Mouse (Mus musculus) forebrain, embryonic 11.5 days (tissue): ENCODE results near the gene Edaradd. TPM values are rescaled to one million over a fixed set of nuclear protein-coding genes. Genes with fewer than 3 reads are reported as not detected.

Experiments
- ATAC-seq: fragments of 200-750 bp; cut with Nextera tagmentation; replicated peaks from 2 replicates; pipeline ENCODE4 v1.8.0; 2017; ENCODE audit warnings: moderate TSS enrichment; ENCODE audit not compliant: low FRiP score
- DNase-seq: peaks from one replicate; pipeline ENCODE4 v3.0.0-alpha.2; 2017; ENCODE audit warnings: low spot score
- H3K27ac ChIP-seq: fragments of 300-500 bp; sonication (generic); 2 replicates; pipeline ENCODE4 v1.5.1; 2014; ENCODE audit warnings: low read depth, low read length
- H3K27me3 ChIP-seq: fragments of 300-500 bp; sonication (generic); 2 replicates; pipeline ENCODE4 v1.6.1; 2014; ENCODE audit warnings: mild to moderate bottlenecking, low read length, mixed read lengths; ENCODE audit not compliant: control insufficient read depth, insufficient read depth
- H3K36me3 ChIP-seq: fragments of 300-500 bp; sonication (generic); 2 replicates; pipeline ENCODE4 v1.6.1; 2014; ENCODE audit warnings: mild to moderate bottlenecking, low read length, moderate library complexity, mixed read lengths; ENCODE audit not compliant: control insufficient read depth, insufficient read depth
- H3K4me1 ChIP-seq: fragments of 300-500 bp; sonication (generic); replicated peaks from 2 replicates; pipeline ENCODE4 v1.6.1; 2014; ENCODE audit warnings: low read length, mixed read lengths; ENCODE audit not compliant: control insufficient read depth, insufficient read depth
- H3K4me2 ChIP-seq: fragments of 300-500 bp; sonication (generic); 2 replicates; pipeline ENCODE4 v1.6.1; 2014; ENCODE audit warnings: low read depth, mild to moderate bottlenecking, low read length, moderate library complexity, mixed read lengths; ENCODE audit not compliant: severe bottlenecking
- H3K4me3 ChIP-seq: fragments of 300-500 bp; sonication (generic); 2 replicates; pipeline ENCODE4 v1.5.1; 2014; ENCODE audit warnings: low read depth, low read length
- H3K9ac ChIP-seq: fragments of 300-500 bp; sonication (generic); 2 replicates; pipeline ENCODE4 v1.6.1; 2014; ENCODE audit warnings: low read length
- H3K9me3 ChIP-seq: fragments of 300-500 bp; sonication (generic); 2 replicates; pipeline ENCODE4 v1.6.1; 2016; ENCODE audit warnings: low read length, mixed read lengths; ENCODE audit not compliant: control insufficient read depth
- whole genome bisulfite sequencing: fragments of 180-500 bp; shearing (Covaris S2); extraction: QIAGEN DNeasy Blood & Tissue Kit; methylation state at CpG from one replicate; pipeline ENCODE4 v1.1.7; 2014; 5-methylcytosine and 5-hydroxymethylcytosine counted together
- polyA plus RNA-seq: library from polyadenylated mRNA; unstranded; fragments of >200 nt; fragmentation: Nextera tagmentation; extraction: Ambion mirVana; gene quantifications from 2 replicates; pipeline ENCODE4 v1.2.1, GENCODE M21; 2014

Edaradd gene
- polyA plus RNA-seq, 1 experiment from 2014 or later, result 1.8 TPM

GRCm38 (mm10) chr13:12433843-12434242 is 86.4 kb downstream of the Edaradd start:
- H3K9me3 ChIP-seq, result no peaks in the 10 kb centered on the region
- no peak overlapping the region for H3K4me2 ChIP-seq
- no peaks in the 10 kb centered on the region for H3K27me3 ChIP-seq
- no peak overlapping the region for H3K4me3 ChIP-seq
- no peak overlapping the region for H3K27ac ChIP-seq
- H3K36me3 ChIP-seq, result peaks cover 5% of the 10 kb centered on the region; the same call in 1 of the 2 replicates
- H3K9ac ChIP-seq, result no peak overlapping the region
- 88% methylated on average over 5 of the region's 5 CpGs for WGBS
- no peak for DNase-seq
- no peaks in the 10 kb centered on the region for H3K4me1 ChIP-seq
- no peak for ATAC-seq

GRCm38 (mm10) chr13:12428556-12428955 is 91.7 kb downstream of the Edaradd start:
- ATAC-seq (no peak), DNase-seq (no peak)
- H3K36me3 ChIP-seq, result peaks cover 5% of the 10 kb centered on the region; the same call in 1 of the 2 replicates
- 98% methylated on average over 13 of the region's 13 CpGs for WGBS
- no peak overlapping the region for H3K4me2 ChIP-seq
- no peaks in the 10 kb centered on the region for H3K27me3 ChIP-seq
- no peaks in the 10 kb centered on the region for H3K9me3 ChIP-seq
- no peak overlapping the region for H3K4me3 ChIP-seq
- H3K4me1 ChIP-seq, result no peaks in the 10 kb centered on the region
- no peak overlapping the region for H3K27ac ChIP-seq
- no peak overlapping the region for H3K9ac ChIP-seq

Other genes with a start within 250 kb of the Edaradd start
- gene Actn2, start 179.7 kb downstream of the Edaradd start, polyA plus RNA-seq, result 0.41 and 0.65 TPM in 2 replicates
- gene Heatr1, start 125.4 kb downstream of the Edaradd start, polyA plus RNA-seq, result 44.7 and 46.2 TPM in 2 replicates
- 9.6 and 10.2 TPM in 2 replicates for gene Lgals8, start 55.5 kb downstream of the Edaradd start, polyA plus RNA-seq
- gene Ero1lb, start 45.4 kb upstream of the Edaradd start, polyA plus RNA-seq, result 11.7 and 12.0 TPM in 2 replicates